ENCODE assay signal across 20 mouse cellular contexts in genomic region chr11:19227716-19228115, GRCm38 (mm10).
DNase-seq lines count a peak whose midpoint lies in the region; ATAC-seq lines count a peak whose summit lies in the region.
"Had no signal": no experiment of that assay in that cellular context is flagged by ENCODE, and none has a peak within 500 bp of the region (broad histone marks: within the 10 kb centered on the region; RNA-seq: fewer than 3 reads in every experiment).

No protein-coding gene starts in this region.

- no peaks in the 10 kb centered on the region for H3K27me3 ChIP-seq in embryonic facial prominence, embryonic 12.5 days
- H3K27me3 ChIP-seq: embryonic facial prominence, embryonic 15.5 days; intestine, embryonic 15.5 days had no signal

- H3K9me3 ChIP-seq in embryonic facial prominence, embryonic 12.5 days, result no peaks in the 10 kb centered on the region
- H3K9me3 ChIP-seq: embryonic facial prominence, embryonic 15.5 days; heart, embryonic 10.5 days; intestine, embryonic 15.5 days had no signal

- H3K4me3 ChIP-seq in embryonic facial prominence, embryonic 12.5 days, result no peak overlapping the region
- H3K4me3 ChIP-seq: embryonic facial prominence, embryonic 15.5 days; erythroblast, embryonic 14.5 days; heart, embryonic 10.5 days; intestine, embryonic 15.5 days had no signal

- peaks cover 10% of the 10 kb centered on the region; the same call in 1 of the 2 replicates for H3K4me1 ChIP-seq in embryonic facial prominence, embryonic 12.5 days
- H3K4me1 ChIP-seq: heart, embryonic 10.5 days; intestine, embryonic 15.5 days had no signal

- DNase-seq in embryo, embryonic 10 days (ENCODE audit: low spot score), result peak; percentile 59
- peak; percentile 43 for DNase-seq in embryo, embryonic 11 days
- DNase-seq in retina, postnatal 1 day, result peak; percentile 38
- no peak for DNase-seq in c-Kit-positive CD71-positive TER-119-positive erythroid progenitor cells, embryonic 14.5 days (ENCODE audit: low spot score)
- DNase-seq: adrenal gland, postnatal 10 days; cerebellum, adult 11-12 months; cerebellum, adult 9-10 months; cerebellum, postnatal 25 days; gastrocnemius, postnatal 10 days; heart, adult 18-20 months; heart, postnatal 14 days had no signal

- no peaks in the 10 kb centered on the region for H3K36me3 ChIP-seq in embryonic facial prominence, embryonic 12.5 days
- H3K36me3 ChIP-seq: embryonic facial prominence, embryonic 15.5 days; G1E; heart, embryonic 10.5 days; intestine, embryonic 15.5 days had no signal

- no peak overlapping the region for H3K4me2 ChIP-seq in embryonic facial prominence, embryonic 12.5 days (replicated peaks)
- H3K4me2 ChIP-seq: embryonic facial prominence, embryonic 15.5 days; hindbrain, embryonic 14.5 days; intestine, embryonic 15.5 days had no signal

- WGBS in embryonic facial prominence, embryonic 12.5 days, result 20% methylated on average over 4 of the region's 4 CpGs

- peak; percentile 22; the same call in 1 of the 2 replicates for ATAC-seq in embryonic facial prominence, embryonic 12.5 days (ENCODE audit: insufficient number of reproducible peaks, insufficient read depth, low FRiP score, low TSS enrichment)
- no peak for ATAC-seq in CD4-positive, CD25-positive, alpha-beta regulatory T cell, adult 4 months
- ATAC-seq: forebrain, embryonic 16.5 days; intestine, embryonic 15.5 days had no signal

- no peak overlapping the region for H3K9ac ChIP-seq in embryonic facial prominence, embryonic 12.5 days
- H3K9ac ChIP-seq: embryonic facial prominence, embryonic 15.5 days; hindbrain, embryonic 14.5 days; intestine, embryonic 15.5 days had no signal

- H3K27ac ChIP-seq in embryonic facial prominence, embryonic 12.5 days, result no peak overlapping the region
- H3K27ac ChIP-seq: embryonic facial prominence, embryonic 15.5 days; heart, embryonic 10.5 days; hindbrain, embryonic 14.5 days; intestine, embryonic 15.5 days had no signal
